Mouse (Mus musculus): ENCODE measurements around the gene Ube2l6.
"Not testable (repeated sequence)": the region's sequence is repeated elsewhere in the genome, so short reads cannot be mapped to it uniquely, and the experiment has no call there.

Gene Ube2l6

DNA sequence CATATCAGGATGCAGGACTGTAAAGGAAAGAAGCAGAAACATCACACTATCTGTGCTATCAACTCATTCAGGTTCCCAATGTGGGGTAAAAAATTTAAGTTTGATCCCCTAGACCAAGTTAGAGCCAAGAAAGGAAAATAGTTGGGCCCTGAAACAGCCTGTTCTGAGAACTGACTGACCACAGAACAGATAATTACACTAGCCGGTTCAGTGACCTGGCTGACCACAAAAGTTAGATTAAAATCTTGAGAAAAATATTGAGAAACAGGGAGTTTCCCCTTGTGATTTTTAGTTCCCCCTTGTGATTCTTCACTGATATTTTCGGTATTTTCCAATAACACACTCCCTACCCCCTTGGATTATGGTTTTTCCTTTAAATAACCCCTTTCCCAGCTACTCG lies 4.8 kb upstream of the Ube2l6 start:
- no peak for DNase-seq

DNA sequence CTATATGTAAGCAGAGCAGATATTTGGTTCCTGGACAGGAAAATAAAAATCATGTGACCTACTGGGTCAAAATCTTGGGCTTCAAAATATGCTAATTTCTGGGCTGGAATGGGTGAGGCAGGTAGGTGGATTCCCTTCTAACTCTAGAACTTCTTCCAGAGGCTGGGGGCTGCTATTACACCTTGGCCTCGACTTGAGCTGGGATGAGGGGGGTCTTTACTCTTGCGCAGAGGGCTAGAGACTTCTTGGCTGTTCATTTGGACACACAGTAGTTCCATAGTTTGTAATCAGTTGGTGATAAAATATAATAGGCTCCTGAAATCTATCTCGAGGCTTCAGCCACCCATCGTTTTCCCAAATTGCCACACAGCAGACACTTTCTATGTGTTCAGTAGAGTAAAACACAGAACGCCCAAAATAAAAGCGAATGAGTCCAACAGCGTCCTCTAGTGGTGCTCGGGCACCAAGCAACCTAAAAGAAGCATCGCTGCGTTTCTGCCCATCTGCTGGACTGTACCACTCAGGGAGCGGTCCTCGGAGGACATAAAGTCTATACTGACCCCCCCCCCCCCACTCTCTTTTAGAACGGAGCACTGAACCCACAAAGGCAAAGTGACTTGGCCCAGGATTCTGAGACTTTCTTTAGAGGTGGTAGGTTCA lies 665 bp upstream of the Ube2l6 start:
- peak; percentile 34 for DNase-seq

DNA sequence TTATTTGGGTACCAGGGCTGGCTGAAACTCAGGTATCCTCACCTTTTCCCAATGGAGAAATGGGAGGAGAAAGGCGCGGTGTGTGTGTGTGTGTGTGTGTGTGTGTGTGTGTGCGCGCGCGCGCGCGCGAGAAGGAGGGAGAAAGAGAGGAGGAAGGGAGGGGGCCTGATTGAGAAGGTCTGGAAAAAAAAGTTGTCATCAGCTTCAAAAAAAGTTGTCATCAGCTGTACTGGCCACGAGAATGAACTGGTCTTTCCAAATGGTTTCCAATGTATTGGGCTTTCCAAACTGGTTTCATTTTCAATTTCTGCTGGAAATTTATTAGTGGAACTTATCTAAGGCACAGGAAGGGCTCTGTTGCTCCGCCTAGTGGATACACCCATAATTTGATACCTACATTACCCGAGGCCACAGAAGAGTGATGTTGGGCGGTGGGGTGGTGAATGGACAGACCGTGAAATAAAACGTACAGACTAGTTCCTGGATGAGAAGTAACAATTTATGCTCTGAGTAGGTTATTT lies 473 bp downstream of the Ube2l6 start:
- DNase-seq = peak; percentile 47

DNA sequence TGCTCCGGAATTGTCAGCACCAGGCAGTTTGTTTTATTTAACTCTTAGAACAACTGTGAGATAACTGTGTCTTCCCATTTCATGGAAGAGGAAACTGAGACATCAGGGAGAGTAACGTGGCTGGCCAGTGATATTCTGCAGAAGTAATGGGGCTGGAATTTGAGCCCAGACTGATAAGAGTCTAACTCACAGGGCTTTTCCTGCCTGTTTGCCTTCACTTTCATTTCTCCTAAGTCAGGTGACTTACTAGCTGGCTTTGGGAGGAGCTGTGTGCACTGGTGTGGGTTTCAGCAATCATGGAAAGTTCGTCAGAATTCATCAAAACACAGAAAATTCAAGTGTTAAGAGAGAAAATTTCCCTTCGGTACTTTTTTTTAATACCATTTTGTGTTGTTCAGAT lies 1.7 kb downstream of the Ube2l6 start:
- DNase-seq = no peak

GRCm38 (mm10) chr2:84801223-84801622 lies 2.6 kb downstream of the Ube2l6 start:
- DNase-seq = not testable (repeated sequence)

DNA sequence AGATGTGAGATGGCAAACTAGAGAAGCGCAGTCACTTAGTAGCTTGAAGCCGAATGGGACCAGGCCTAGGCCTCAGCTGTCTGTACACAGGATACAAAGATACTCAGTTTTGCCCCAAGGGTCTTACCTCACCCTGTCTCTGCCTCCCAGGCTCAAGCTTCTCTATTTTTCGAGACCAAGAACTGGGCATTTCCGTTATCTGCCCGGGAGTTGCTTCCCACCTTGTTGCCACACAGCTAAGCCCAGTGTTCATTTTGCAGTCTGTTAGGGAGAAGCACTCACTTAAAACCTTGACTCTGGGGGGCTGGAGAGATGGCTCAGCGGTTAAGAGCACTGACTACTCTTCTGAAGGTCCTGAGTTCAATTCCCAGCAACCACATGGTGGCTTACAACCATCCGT lies 5.3 kb downstream of the Ube2l6 start:
- DNase-seq = no peak

- DNase-seq = no peak
Measured at GRCm38 (mm10) chr2:84806546-84806945, 7.9 kb downstream of the Ube2l6 start.

- DNase-seq = no peak
Measured at GRCm38 (mm10) chr2:84809330-84809729, 10.7 kb downstream of the Ube2l6 start.

DNA sequence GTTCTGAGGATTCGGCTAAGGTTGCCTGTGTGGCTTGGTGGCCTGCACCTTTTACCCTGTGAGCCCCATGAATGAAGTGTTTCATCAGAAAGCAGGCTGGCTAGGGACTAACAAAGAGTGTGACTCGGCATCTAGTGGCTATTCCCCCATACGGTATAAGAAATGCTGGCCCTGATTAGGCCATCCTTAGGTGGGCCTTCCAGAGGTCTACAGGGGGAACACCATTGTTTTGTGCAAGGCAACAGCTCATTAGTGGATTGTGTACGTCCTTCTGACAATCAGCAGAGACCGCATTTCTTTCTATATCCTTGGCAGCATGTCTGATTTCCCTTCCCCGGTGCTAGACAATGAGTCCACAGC lies 11.9 kb downstream of the Ube2l6 start:
- no peak for DNase-seq

GRCm38 (mm10) chr2:84810886-84811577 lies 12.4 kb downstream of the Ube2l6 start:
- peak; percentile 82 for DNase-seq

- DNase-seq = no peak
Measured at GRCm38 (mm10) chr2:84811880-84812279, 13.3 kb downstream of the Ube2l6 start.

DNA sequence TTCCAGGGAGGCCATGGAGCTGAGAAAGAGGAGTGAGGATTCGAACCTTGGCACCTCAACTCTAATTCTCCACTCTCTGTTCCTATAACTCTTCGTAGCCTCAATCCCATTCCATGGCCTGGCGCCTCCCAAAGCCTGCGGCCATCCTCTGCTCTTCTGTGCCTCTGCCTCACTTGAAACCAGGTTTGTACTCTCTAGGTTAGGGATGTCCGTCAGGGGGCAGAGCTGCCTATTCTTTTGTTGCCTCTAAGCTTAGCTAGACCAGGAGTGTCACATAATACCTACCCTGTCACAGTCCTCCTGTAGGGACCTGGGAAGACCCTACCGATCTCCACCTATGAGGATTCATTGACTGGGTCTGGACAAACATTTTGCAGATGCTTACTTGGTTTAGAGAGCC lies 14.0 kb downstream of the Ube2l6 start:
- no peak for DNase-seq

DNA sequence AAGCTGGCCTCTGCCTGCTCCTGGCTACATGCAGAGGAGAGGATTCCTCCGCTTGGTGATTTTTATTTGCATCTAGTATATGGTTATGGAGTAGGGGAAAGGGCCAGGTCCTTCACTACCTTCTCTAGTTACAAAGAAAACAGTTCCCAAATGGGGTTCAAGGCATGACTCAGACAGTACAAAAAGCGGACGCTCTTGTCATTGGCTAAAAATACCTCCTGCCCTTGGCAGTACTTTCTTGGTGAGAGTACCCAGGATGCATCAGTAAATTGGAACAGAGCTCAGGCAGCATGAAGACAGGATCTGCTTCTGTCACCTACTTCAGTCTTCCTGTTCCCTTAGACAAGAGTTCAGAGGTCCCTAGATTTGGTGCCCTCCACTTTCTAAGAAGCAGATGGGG lies 21.2 kb downstream of the Ube2l6 start:
- no peak for DNase-seq

DNA sequence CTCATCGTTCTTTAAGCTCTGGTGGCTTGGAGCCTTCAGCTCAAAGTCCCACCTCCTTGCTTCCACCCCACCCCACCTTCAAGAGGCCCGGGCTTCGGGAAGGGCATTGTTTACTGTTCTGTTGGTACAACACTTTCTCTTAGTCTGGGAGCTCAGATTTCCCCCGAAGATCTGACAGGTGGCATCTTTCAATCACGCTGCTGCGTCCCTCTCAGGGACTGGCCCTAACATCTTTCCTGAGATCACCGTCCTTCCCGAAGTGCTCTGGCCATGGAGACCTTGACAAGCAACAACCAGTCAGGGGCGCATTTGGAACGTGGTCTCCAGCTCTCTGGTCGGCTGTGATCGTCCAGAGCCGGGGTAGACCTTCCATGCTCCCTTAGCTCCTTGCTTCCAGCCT lies 23.9 kb downstream of the Ube2l6 start, which contains the start of gene Smtnl1:
Gene Smtnl1 (minus strand): TSS at position 101 of the 400 bp plus-strand sequence.
- no peak for DNase-seq

DNA sequence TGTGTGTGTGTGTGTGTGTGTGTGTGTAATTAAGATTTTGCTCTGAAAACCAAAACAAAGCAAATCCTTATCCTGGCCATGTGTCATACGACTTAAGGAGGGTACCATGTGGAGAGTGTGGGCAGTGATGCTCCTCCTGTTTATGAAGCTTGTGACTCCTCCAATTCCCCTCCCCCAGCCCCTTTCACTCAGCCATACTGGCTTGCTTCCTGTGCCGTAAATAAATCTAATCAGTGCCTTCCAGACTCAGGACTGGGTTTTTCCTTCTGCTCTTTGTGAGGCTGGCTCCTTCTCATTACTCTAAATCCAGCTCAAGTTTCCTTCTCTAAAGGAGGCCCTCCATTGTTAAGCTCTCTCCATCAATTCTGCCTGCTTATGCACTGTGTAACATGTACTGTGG lies 24.6 kb downstream of the Ube2l6 start:
- no peak for DNase-seq

DNA sequence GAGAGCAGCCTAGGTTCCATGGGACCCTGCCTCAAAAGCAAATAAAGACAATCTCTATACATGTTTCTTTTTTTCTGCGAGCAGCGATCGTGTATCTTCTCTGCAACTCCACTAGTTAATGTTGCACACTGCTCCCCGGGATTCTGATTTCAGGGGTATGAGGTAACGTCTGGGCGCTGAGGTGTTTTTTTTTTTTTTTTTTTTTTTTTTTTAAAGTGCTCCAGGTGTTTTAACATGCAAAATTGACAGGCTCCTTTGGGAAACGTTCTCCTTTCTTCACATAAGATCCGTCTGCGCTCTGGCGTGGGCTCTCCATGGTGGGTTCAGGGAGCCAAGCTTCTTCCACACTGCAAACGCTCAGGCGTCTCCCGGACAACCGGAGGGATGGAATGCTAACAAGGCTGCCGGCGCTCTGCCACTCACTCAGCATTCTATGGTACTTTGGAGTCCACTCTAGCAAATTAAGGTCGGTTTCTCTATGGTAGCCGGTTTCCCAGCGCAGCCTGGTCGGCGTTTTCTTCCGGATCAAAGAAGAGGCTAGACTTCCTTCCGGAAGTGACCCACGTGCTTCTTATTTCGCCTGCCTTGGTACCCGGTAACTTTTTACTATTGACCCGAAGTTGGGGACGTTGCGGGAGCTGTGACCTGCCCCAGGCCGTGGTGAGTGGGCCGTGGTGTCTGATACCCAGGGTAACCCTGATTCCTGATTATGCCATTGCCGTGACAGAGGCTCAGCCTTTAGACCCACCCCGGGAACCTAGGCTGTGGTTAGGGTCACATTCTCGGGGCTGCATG lies 28.1 kb downstream of the Ube2l6 start, which contains the start of gene Timm10:
Gene Timm10 (plus strand): TSS at position 510 of the 795 bp plus-strand sequence.
- DNase-seq = peak; percentile 68

DNA sequence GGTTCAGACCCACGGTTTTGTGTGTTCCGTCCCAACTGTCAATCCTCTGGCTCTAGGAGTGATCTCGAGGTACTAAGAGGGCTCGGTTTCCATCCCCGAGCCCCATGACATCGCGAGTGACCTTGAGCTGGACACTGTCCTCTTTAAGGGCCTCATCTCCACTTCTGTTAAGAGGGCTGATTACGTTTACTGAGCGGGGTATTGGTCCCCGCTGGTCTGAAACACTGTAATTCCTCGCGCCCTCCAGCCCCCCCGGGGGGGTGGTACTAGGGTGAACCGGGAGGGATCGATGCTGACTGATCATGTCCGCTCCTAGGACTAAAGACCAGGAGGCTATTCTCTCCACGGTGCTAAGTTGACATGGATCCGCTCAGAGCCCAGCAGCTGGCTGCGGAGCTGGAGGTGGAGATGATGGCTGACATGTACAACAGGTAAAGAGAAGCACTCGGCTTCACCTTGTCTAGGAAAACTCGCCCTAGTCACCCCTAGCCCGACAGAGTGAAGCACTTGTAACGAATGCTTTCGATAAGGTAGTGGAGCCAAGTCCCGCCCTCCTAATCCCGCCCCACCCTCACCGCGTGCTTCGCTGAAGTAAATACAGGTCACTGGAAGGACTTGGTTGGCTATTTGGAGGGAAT lies 28.8 kb downstream of the Ube2l6 start:
- DNase-seq = no peak

DNA sequence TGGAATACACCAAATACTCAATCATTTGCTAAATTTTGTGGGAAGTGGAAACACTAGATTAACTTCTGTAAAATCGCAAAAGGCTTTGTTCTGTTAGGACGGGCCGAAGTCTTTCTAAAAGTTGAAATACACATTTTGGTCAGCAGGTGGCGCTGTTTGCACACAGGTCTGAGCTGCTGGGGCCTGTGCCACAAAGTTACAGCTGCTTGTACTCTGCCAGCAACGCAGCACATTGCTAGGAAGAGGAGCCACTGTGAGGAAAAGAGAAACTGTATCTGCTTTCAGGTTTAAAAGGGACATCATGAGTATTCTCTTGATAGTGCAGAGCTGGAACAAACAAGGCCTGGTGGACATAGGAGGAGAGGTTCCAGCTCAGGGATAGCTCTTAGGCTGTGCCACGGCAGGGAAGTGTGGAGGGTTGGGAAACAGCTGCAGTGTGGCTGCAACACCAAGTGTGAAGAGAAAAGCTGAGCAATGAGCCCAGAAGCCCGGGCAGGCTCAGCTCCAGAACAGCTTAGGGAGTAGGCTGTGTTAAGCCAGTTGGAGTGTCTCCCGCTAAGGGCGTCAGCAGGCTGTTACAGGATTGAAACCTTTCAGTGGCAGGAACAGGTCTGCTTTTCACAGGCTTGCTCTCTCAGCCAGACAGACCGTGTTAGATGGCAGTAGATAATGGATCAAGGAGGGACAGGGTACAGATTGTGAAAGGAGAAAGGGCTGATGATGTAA lies 33.2 kb downstream of the Ube2l6 start:
- DNase-seq = peak; percentile 88

GRCm38 (mm10) chr2:84837107-84837506 lies 38.5 kb downstream of the Ube2l6 start:
- peak; percentile 82 for DNase-seq

DNA sequence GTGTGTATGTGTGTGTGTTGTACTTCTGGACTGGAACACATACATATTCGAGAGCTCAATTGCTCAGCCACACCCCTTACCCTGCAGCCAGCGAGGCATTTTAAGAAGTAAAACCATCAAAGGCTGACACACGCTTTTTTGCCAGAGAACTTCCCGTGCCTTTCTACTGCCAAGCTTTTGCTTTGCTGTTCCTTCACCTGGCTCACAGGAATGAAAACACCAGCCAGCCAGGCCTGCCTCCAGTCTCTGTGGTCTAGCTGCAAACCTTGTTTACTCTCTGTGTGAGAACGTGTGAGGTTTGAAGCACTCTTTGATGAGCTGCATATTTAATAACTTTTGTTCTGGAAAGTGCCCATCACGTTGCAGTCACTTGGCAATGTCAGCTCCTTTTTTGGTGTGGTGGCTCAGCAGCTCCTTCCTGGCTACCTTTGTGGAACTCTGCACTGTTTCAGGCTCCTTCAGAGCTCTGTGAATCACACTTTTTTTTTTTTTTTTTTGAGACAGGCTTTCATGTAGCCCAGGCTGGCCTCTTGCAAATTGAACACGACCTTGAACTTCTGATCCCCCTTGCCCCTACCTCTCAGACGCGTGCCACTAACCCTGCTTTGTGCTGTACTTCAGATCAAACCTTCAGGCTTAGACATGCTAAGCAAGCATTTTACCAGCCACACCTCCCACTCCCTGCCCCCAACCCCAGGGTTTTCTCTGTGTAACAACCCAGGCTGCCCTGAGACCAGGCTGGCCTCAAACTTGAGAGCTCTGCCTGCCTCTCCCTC lies 39.4 kb downstream of the Ube2l6 start:
- peak; percentile 65 for DNase-seq

DNA sequence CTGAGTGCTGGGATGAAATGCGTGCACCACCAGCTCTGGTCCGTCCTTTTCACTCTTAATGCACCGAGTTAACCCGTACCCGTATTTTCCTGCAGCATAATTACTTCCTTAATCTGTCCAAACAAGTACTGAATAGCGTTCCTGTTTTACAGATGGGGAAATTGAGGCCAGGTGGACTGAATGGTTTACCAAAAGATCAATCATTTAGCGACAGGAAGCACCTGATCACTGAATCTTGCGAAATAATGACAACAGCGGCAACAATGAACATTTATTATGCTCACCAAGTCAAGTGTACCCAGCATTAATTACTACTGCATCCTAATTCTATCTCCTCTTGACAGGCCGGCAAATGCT lies 39.9 kb downstream of the Ube2l6 start, which contains the start of gene Slc43a1:
Gene Slc43a1 (plus strand): TSS at position 258 of the 357 bp plus-strand sequence.
- DNase-seq = no peak

Measured in thymus, postnatal 14 days (tissue).